Mouse (Mus musculus) lung, postnatal 0 days (tissue): ENCODE data around the gene Mfsd4b3. TPM values are rescaled to one million over a fixed set of nuclear protein-coding genes. Genes with fewer than 3 reads are reported as not detected.
"Not testable (repeated sequence)": the region's sequence is repeated elsewhere in the genome, so short reads cannot be mapped to it uniquely, and the experiment has no call there.

Experiments
- ATAC-seq: fragments of 200-750 bp; cut with Nextera tagmentation; 2 replicates; pipeline ENCODE4 v1.8.0; 2017; ENCODE audit warnings: moderate library complexity
- DNase-seq: peaks from one replicate; pipeline ENCODE4 v3.0.0-alpha.2; 2016; ENCODE audit warnings: low spot score
- H3K27ac ChIP-seq: fragments of 300-500 bp; sonication (generic); 2 replicates; pipeline ENCODE4 v1.5.1; 2014; ENCODE audit warnings: antibody characterized with exemption, mild to moderate bottlenecking, low read length, mixed read lengths
- H3K27me3 ChIP-seq: fragments of 300-500 bp; sonication (generic); replicated peaks from 2 replicates; pipeline ENCODE4 v1.6.1; 2014; ENCODE audit warnings: low read length, mixed read lengths; ENCODE audit not compliant: insufficient read depth
- H3K36me3 ChIP-seq: fragments of 300-500 bp; sonication (generic); 2 replicates; pipeline ENCODE4 v1.6.1; 2014; ENCODE audit warnings: low read length, mixed read lengths; ENCODE audit not compliant: insufficient read depth
- H3K4me1 ChIP-seq: fragments of 300-500 bp; sonication (generic); 2 replicates; pipeline ENCODE4 v1.6.1; 2014; ENCODE audit warnings: antibody characterized with exemption, low read depth, low read length, mixed read lengths; ENCODE audit not compliant: insufficient read depth
- H3K4me2 ChIP-seq: fragments of 300-500 bp; sonication (generic); replicated peaks from 2 replicates; pipeline ENCODE4 v1.6.1; 2014; ENCODE audit warnings: low read depth, mild to moderate bottlenecking, low read length, moderate library complexity, mixed read lengths
- H3K4me3 ChIP-seq: fragments of 300-500 bp; sonication (generic); 2 replicates; pipeline ENCODE4 v1.5.1; 2014; ENCODE audit warnings: low read depth, low read length
- H3K9ac ChIP-seq: fragments of 300-500 bp; sonication (generic); replicated peaks from 2 replicates; pipeline ENCODE4 v1.6.1; 2014; ENCODE audit warnings: low read depth, mild to moderate bottlenecking
- H3K9me3 ChIP-seq: fragments of 300-500 bp; sonication (generic); 2 replicates; pipeline ENCODE4 v1.6.1; 2016; ENCODE audit warnings: low read length, mixed read lengths
- CTCF ChIP-seq: IDR thresholded peaks from 2 replicates; pipeline ENCODE4 v1.5.1; 2016; ENCODE audit warnings: antibody characterized with exemption, mild to moderate bottlenecking
- EP300 ChIP-seq: IDR thresholded peaks from 2 replicates; pipeline ENCODE4 v1.6.1; 2016; ENCODE audit warnings: antibody characterized with exemption, mild to moderate bottlenecking, control low read depth
- WGBS: fragments of 180-500 bp; shearing (Covaris S2); extraction: QIAGEN DNeasy Blood & Tissue Kit; methylation state at CpG from one replicate; pipeline ENCODE4 v1.1.7; 2014; 5-methylcytosine and 5-hydroxymethylcytosine counted together
- polyA plus RNA-seq: library from polyadenylated mRNA; unstranded; fragments of >200 nt; fragmentation: Nextera tagmentation; extraction: Ambion mirVana; gene quantifications from 2 replicates; pipeline ENCODE4 v1.2.1, GENCODE M21; 2015

Gene Mfsd4b3
- polyA plus RNA-seq, 1 experiment from 2014 or later: 0.55 TPM

DNA sequence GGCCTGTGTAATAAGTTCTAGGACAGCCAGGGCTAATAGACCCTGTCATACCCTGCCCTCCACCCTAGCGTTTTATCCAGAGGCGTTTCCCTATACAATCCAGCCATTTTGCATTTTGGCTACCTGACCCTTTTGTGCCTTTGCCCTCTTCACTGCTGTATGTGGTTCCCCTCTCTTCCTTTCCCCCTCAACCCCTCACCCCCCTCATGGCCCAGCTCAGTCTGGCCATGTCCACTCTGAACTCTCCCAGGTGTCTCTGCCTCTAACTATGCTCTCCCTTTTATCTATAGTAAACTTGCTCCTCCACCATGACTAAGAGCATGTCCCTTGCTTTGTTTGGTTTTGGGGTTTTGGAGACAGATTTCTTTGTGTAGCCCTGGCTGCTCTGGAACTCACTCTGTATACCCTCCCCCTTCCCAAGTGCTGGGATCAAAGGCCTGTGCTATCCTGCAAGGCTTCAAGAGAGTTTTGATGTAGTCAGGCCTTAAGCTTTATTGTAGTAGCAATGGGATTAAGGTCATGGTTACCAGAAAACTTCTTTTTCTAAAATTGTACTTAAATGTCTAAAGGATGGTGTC is 10.5 kb downstream of the Mfsd4b3 start:
- Histone ChIP-seq H3K4me2 (no peak overlapping the region), H3K4me3 (no peak overlapping the region), H3K4me1 (no peaks in the 10 kb centered on the region), H3K27ac (no peak overlapping the region), H3K9me3 (no peaks in the 10 kb centered on the region), H3K27me3 (no peaks in the 10 kb centered on the region), H3K36me3 (no peaks in the 10 kb centered on the region), H3K9ac (no peak overlapping the region)
- DNase-seq (no peak), ATAC-seq (no peak)
- WGBS: 83% methylated on average over 2 of the region's 2 CpGs
- TF ChIP-seq EP300: no peak
- TF ChIP-seq CTCF: no peak

- DNase-seq, H3K27ac ChIP-seq, H3K4me1 ChIP-seq, H3K36me3 ChIP-seq, H3K9me3 ChIP-seq, H3K27me3 ChIP-seq, H3K4me2 ChIP-seq, H3K9ac ChIP-seq, ATAC-seq, H3K4me3 ChIP-seq: not testable (repeated sequence)
- 68% methylated on average over 3 of the region's 3 CpGs for WGBS
Measured at GRCm38 (mm10) chr10:39947195-39947594, 12.8 kb downstream of the Mfsd4b3 start.

- 70% methylated on average over 7 of the region's 7 CpGs for WGBS
- H3K4me1 ChIP-seq: no peaks in the 10 kb centered on the region
- H3K4me2 ChIP-seq: no peak overlapping the region
- no peaks in the 10 kb centered on the region for H3K9me3 ChIP-seq
- H3K9ac ChIP-seq: no peak overlapping the region
- TF ChIP-seq EP300 (no peak), CTCF (no peak)
- H3K27ac ChIP-seq: no peak overlapping the region
- no peaks in the 10 kb centered on the region for H3K36me3 ChIP-seq
- DNase-seq: no peak
- no peak overlapping the region for H3K4me3 ChIP-seq
- no peaks in the 10 kb centered on the region for H3K27me3 ChIP-seq
- no peak for ATAC-seq
Measured at GRCm38 (mm10) chr10:39936553-39936952, 23.4 kb downstream of the Mfsd4b3 start.

DNA sequence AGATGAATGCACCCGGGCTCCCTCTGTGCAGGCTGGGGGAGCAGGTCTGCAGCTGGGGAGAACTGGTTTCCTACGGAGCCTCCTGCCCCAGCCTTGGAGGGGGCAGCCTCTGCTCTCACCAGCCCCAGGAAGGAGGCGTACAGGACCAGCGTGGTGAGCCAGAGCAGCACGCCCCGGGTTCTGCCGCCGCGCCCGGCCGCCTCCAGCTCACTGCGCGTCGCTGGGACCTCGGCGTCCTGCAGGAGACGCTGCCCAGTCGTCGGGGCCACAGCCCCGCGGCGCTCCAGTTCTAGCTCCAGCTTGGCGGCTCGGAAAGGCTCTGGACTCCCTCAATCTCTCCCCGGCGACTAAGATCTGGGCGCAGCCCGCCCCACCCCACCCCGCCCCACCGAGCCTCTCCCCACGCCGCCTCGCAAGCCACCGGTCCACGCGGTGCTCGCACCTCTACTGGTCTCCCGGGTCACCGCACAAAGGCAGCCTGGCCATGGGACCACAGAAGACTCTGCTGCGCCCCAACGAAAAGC is 33.3 kb downstream of the Mfsd4b3 start, which contains the start of gene Mfsd4b2:
Gene Mfsd4b2, minus strand, starts transcription at position 308 of the 524 bp plus-strand sequence.
- TF ChIP-seq CTCF (peak; percentile 35; the same call in 1 of the 2 replicates), EP300 (no peak)
- DNase-seq (peak; percentile 35), ATAC-seq (peak; percentile 47)
- Histone ChIP-seq H3K36me3 (no peaks in the 10 kb centered on the region), H3K4me3 (peak within 1 kb of the TSS; percentile 28), H3K27me3 (no peaks in the 10 kb centered on the region), H3K4me2 (peak within 1 kb of the TSS; percentile 63), H3K9ac (no peak within 1 kb of the TSS), H3K4me1 (peaks cover 3% of the 10 kb centered on the region; the same call in 1 of the 2 replicates), H3K9me3 (no peaks in the 10 kb centered on the region), H3K27ac (no peak within 1 kb of the TSS)
- 2% methylated on average over 31 of the region's 41 CpGs for WGBS

DNA sequence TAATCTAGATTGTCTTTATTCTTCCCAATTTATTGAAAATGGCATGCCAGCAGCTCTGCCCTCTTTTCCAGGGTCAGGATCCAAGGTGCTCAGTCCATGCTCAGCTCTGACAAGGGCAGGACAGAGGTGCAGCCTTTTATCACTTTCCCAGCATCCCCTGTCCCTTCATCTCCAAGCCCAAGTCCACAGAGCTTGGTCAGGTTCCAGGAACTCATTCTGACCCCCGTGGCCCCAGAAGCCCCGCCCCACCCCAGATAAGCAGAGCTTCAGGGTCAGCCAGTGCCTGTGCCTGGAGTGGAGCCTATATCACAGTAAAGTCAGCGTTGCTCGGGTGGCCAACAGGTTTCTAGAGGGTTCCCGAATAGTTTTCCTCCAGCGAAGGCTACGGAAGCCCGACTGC is 35.4 kb downstream of the Mfsd4b3 start:
- not testable (repeated sequence) for ATAC-seq, H3K9ac ChIP-seq, H3K36me3 ChIP-seq, H3K9me3 ChIP-seq, H3K4me3 ChIP-seq, H3K27ac ChIP-seq, H3K4me1 ChIP-seq, H3K4me2 ChIP-seq, H3K27me3 ChIP-seq, DNase-seq
- WGBS: 61% methylated on average over 8 of the region's 8 CpGs

DNA sequence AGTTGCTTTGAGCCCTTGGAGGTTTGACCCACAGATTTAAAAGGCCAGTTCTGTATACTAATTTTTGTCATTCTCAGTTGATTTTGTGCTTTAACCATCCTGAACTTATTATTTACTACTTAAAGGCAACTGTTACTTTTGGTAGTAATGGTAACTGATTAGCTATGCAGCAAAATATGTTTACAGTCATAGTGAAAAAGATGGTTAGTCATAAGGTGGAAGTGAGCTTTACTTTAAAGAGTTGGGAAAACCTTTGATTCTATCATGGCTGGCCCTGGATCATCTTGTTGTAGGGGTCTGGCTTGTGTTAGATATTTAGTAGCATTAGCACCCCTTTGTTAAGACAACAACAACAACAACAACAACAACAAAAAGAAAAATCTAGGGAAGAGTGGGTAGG is 47.3 kb downstream of the Mfsd4b3 start:
- ATAC-seq (no peak), DNase-seq (no peak)
- Histone ChIP-seq H3K4me3 (no peak overlapping the region), H3K27ac (no peak overlapping the region), H3K4me2 (no peak overlapping the region), H3K9ac (no peak overlapping the region), H3K4me1 (no peaks in the 10 kb centered on the region), H3K9me3 (no peaks in the 10 kb centered on the region), H3K36me3 (no peaks in the 10 kb centered on the region), H3K27me3 (no peaks in the 10 kb centered on the region)
- TF ChIP-seq EP300 (no peak), CTCF (no peak)
